Mouse (Mus musculus): ENCODE measurements at regions not wholly inside any gene's neighbourhood (a gene's known extent, or its start where the extent isn't known, plus 50 kb on each side); places are given as distances from the start of the nearest gene placed in this dataset.

- H3K27ac ChIP-seq (ENCODE audit: control insufficient read depth, low read depth, low read length) = no peak overlapping the region
- no peak overlapping the region for H3K9ac ChIP-seq (ENCODE audit: control insufficient read depth, low read depth, low read length, poor library complexity, severe bottlenecking)
- no peaks in the 10 kb centered on the region for H3K9me3 ChIP-seq (replicated peaks; ENCODE audit: insufficient read depth, low read length)
- H3K36me3 ChIP-seq (ENCODE audit: control insufficient read depth in 1 of 2, insufficient read depth in 2 of 2, low read length in 2 of 2) = no peaks in the 10 kb centered on the region
- H3K4me1 ChIP-seq (ENCODE audit: control insufficient read depth in 1 of 2, insufficient read depth in 2 of 2, low read length in 2 of 2) = no peaks in the 10 kb centered on the region
- H3K27me3 ChIP-seq (ENCODE audit: control insufficient read depth in 1 of 2, insufficient read depth in 2 of 2, low read length in 2 of 2) = no peaks in the 10 kb centered on the region
- no peak for TF ChIP-seq RCOR1 (IDR thresholded peaks at IDR 0.05; ENCODE audit: low read depth, low read length)
- no peak for TF ChIP-seq POLR2AphosphoS5 (IDR thresholded peaks at IDR 0.05; ENCODE audit: borderline replicate concordance, low read depth, low read length)
- TF ChIP-seq TBP (IDR thresholded peaks at IDR 0.05; ENCODE audit: low read depth, low read length) = no peak
- no peak for TF ChIP-seq ZMIZ1 (IDR thresholded peaks at IDR 0.05; ENCODE audit: low read depth, low read length)
- no peak for TF ChIP-seq EP300 (IDR thresholded peaks at IDR 0.05; ENCODE audit: low read depth in 1 of 2, low read length in 2 of 2)
- TF ChIP-seq MAZ (IDR thresholded peaks at IDR 0.05; ENCODE audit: low read depth, low read length) = no peak
- TF ChIP-seq MYC (IDR thresholded peaks at IDR 0.05; ENCODE audit: low read depth, low read length) = no peak
- no peak for TF ChIP-seq NRF1 (IDR thresholded peaks at IDR 0.05; ENCODE audit: insufficient read depth, low read depth, low read length, poor library complexity, severe bottlenecking)
- no peak for TF ChIP-seq ELF1 (IDR thresholded peaks at IDR 0.05; ENCODE audit: low read depth, low read length)
- no peak for TF ChIP-seq CTCF (IDR thresholded peaks at IDR 0.05 in 2 of 3, conservative IDR thresholded peaks at IDR 0.05 in 1 of 3; ENCODE audit: control insufficient read depth in 1 of 3, insufficient read depth in 1 of 3, low read depth in 2 of 3, low read length in 3 of 3, poor library complexity in 1 of 3, severe bottlenecking in 1 of 3)
- no peak for TF ChIP-seq ZKSCAN1 (IDR thresholded peaks at IDR 0.05; ENCODE audit: low read depth, low read length)
- no peak for TF ChIP-seq POLR2A (IDR thresholded peaks at IDR 0.05; ENCODE audit: control insufficient read depth in 1 of 2, insufficient read depth in 1 of 2, low read depth in 1 of 2, low read length in 2 of 2, poor library complexity in 1 of 2)
- no peak for TF ChIP-seq POLR2AphosphoS2 (IDR thresholded peaks at IDR 0.05; ENCODE audit: low read length)
- no peak for TF ChIP-seq E2F4 (IDR thresholded peaks at IDR 0.05; ENCODE audit: borderline replicate concordance, low read depth, low read length)
- DNase-seq (ENCODE audit: low read depth, low spot score) = no peak
- no peaks in the 10 kb centered on the region for H3K79me2 ChIP-seq (ENCODE audit: control insufficient read depth, insufficient read depth, low read length, poor library complexity)
- no peak overlapping the region for H3K4me3 ChIP-seq (ENCODE audit: control insufficient read depth in 1 of 2, insufficient read depth in 1 of 2, low read depth in 2 of 2, low read length in 2 of 2)
Observed at GRCm38 (mm10) chr7:39828378-39828777, 310.8 kb downstream of the Zfp619 start.

- no peaks in the 10 kb centered on the region for H3K9me3 ChIP-seq (replicated peaks; ENCODE audit: insufficient read depth, low read length)
- no peak overlapping the region for H3K27ac ChIP-seq (ENCODE audit: control insufficient read depth, low read depth, low read length)
- no peaks in the 10 kb centered on the region for H3K27me3 ChIP-seq (ENCODE audit: control insufficient read depth in 1 of 2, insufficient read depth in 2 of 2, low read length in 2 of 2)
- no peaks in the 10 kb centered on the region for H3K36me3 ChIP-seq (ENCODE audit: control insufficient read depth in 1 of 2, insufficient read depth in 2 of 2, low read length in 2 of 2)
- H3K79me2 ChIP-seq (ENCODE audit: control insufficient read depth, insufficient read depth, low read length, poor library complexity) = no peaks in the 10 kb centered on the region
- TF ChIP-seq NELFE (IDR thresholded peaks at IDR 0.05; ENCODE audit: low read depth, low read length) (no peak), E2F4 (IDR thresholded peaks at IDR 0.05; ENCODE audit: borderline replicate concordance, low read depth, low read length) (no peak), MAZ (IDR thresholded peaks at IDR 0.05; ENCODE audit: low read depth, low read length) (no peak), MEF2A (IDR thresholded peaks at IDR 0.05; ENCODE audit: extremely low read depth, insufficient replicate concordance, low read depth, low read length, poor library complexity, severe bottlenecking) (no peak), ZMIZ1 (IDR thresholded peaks at IDR 0.05; ENCODE audit: low read depth, low read length) (no peak), USF2 (IDR thresholded peaks at IDR 0.05; ENCODE audit: borderline replicate concordance in 1 of 2, insufficient read depth in 1 of 2, low read depth in 1 of 2, low read length in 2 of 2) (no peak), ZKSCAN1 (IDR thresholded peaks at IDR 0.05; ENCODE audit: low read depth, low read length) (no peak), MAX (IDR thresholded peaks at IDR 0.05; ENCODE audit: low read length) (no peak), TCF12 (IDR thresholded peaks at IDR 0.05; ENCODE audit: low read depth, low read length) (no peak), POLR2A (IDR thresholded peaks at IDR 0.05; ENCODE audit: control insufficient read depth in 1 of 2, insufficient read depth in 1 of 2, low read depth in 1 of 2, low read length in 2 of 2, poor library complexity in 1 of 2) (no peak), ETS1 (IDR thresholded peaks at IDR 0.05; ENCODE audit: low read depth, low read length) (no peak), SIN3A (IDR thresholded peaks at IDR 0.05; ENCODE audit: low read length) (no peak), KAT2A (conservative IDR thresholded peaks at IDR 0.05; ENCODE audit: low read depth, low read length) (no peak), NRF1 (IDR thresholded peaks at IDR 0.05; ENCODE audit: insufficient read depth, low read depth, low read length, poor library complexity, severe bottlenecking) (no peak), ZC3H11A (IDR thresholded peaks at IDR 0.05; ENCODE audit: low read depth, low read length) (no peak), USF1 (IDR thresholded peaks at IDR 0.05; ENCODE audit: low read depth, low read length) (no peak), GATA1 (IDR thresholded peaks at IDR 0.05; ENCODE audit: low read depth, low read length) (no peak), TBP (IDR thresholded peaks at IDR 0.05; ENCODE audit: low read depth, low read length) (no peak), SMC3 (IDR thresholded peaks at IDR 0.05; ENCODE audit: low read depth, low read length) (no peak)
- no peak overlapping the region for H3K4me3 ChIP-seq (ENCODE audit: control insufficient read depth in 1 of 2, insufficient read depth in 1 of 2, low read depth in 2 of 2, low read length in 2 of 2)
- no peak for DNase-seq (ENCODE audit: low read depth, low spot score)
- no peak overlapping the region for H3K9ac ChIP-seq (ENCODE audit: control insufficient read depth, low read depth, low read length, poor library complexity, severe bottlenecking)
- no peaks in the 10 kb centered on the region for H3K4me1 ChIP-seq (ENCODE audit: control insufficient read depth in 1 of 2, insufficient read depth in 2 of 2, low read length in 2 of 2)
Observed at GRCm38 (mm10) chr7:39830831-39831230, 313.3 kb downstream of the Zfp619 start.

Data from MEL (cell line).